Mouse (Mus musculus): ENCODE data around the gene Smpd3. TPM values are rescaled to one million over a fixed set of nuclear protein-coding genes. Genes with fewer than 3 reads are reported as not detected.

Smpd3 gene
- polyA plus RNA-seq, 1 experiment from 2014 or later: 2.5 TPM

GRCm38 (mm10) chr8:106332498-106332897 lies 5.3 kb downstream of the Smpd3 start:
- H3K9me3 ChIP-seq (replicated peaks): no peaks in the 10 kb centered on the region
- H3K36me3 ChIP-seq: no peaks in the 10 kb centered on the region
- WGBS: 75% methylated on average over 4 of the region's 4 CpGs
- H3K27ac ChIP-seq (ENCODE audit: poor library complexity, severe bottlenecking): no peak overlapping the region
- H3K27me3 ChIP-seq (replicated peaks): peaks cover 36% of the 10 kb centered on the region
- no peak overlapping the region for H3K4me3 ChIP-seq
- no peak for ATAC-seq (ENCODE audit: insufficient number of reproducible peaks, low FRiP score)
- no peak overlapping the region for H3K4me2 ChIP-seq
- H3K4me1 ChIP-seq (replicated peaks): 0 out of 2 replicates have a peak, but pooled peaks cover 5% of the 10 kb centered on the region
- no peak overlapping the region for H3K9ac ChIP-seq

GRCm38 (mm10) chr8:106326624-106327023 lies 11.2 kb downstream of the Smpd3 start:
- no peak overlapping the region for H3K9ac ChIP-seq
- no peaks in the 10 kb centered on the region for H3K9me3 ChIP-seq (replicated peaks)
- no peak overlapping the region for H3K27ac ChIP-seq (ENCODE audit: poor library complexity, severe bottlenecking)
- no peaks in the 10 kb centered on the region for H3K36me3 ChIP-seq
- no peak overlapping the region for H3K4me2 ChIP-seq
- H3K4me1 ChIP-seq (replicated peaks): no peaks in the 10 kb centered on the region
- H3K27me3 ChIP-seq (replicated peaks): no peaks in the 10 kb centered on the region
- 64% methylated on average over 4 of the region's 4 CpGs for WGBS
- H3K4me3 ChIP-seq: no peak overlapping the region
- no peak for ATAC-seq (ENCODE audit: insufficient number of reproducible peaks, low FRiP score)

GRCm38 (mm10) chr8:106321434-106321833 lies 16.4 kb downstream of the Smpd3 start:
- H3K9ac ChIP-seq: no peak overlapping the region
- 82% methylated on average over 7 of the region's 7 CpGs for WGBS
- H3K9me3 ChIP-seq (replicated peaks): no peaks in the 10 kb centered on the region
- no peaks in the 10 kb centered on the region for H3K4me1 ChIP-seq (replicated peaks)
- no peak overlapping the region for H3K27ac ChIP-seq (ENCODE audit: poor library complexity, severe bottlenecking)
- H3K4me3 ChIP-seq: no peak overlapping the region
- no peak for ATAC-seq (ENCODE audit: insufficient number of reproducible peaks, low FRiP score)
- no peak overlapping the region for H3K4me2 ChIP-seq
- H3K36me3 ChIP-seq: no peaks in the 10 kb centered on the region
- no peaks in the 10 kb centered on the region for H3K27me3 ChIP-seq (replicated peaks)

- no peaks in the 10 kb centered on the region for H3K4me1 ChIP-seq (replicated peaks)
- no peak for ATAC-seq (ENCODE audit: insufficient number of reproducible peaks, low FRiP score)
- H3K36me3 ChIP-seq: no peaks in the 10 kb centered on the region
- H3K9me3 ChIP-seq (replicated peaks): no peaks in the 10 kb centered on the region
- no peak overlapping the region for H3K4me3 ChIP-seq
- no peak overlapping the region for H3K9ac ChIP-seq
- H3K27me3 ChIP-seq (replicated peaks): no peaks in the 10 kb centered on the region
- no peak overlapping the region for H3K4me2 ChIP-seq
- 78% methylated on average over 6 of the region's 6 CpGs for WGBS
- H3K27ac ChIP-seq (ENCODE audit: poor library complexity, severe bottlenecking): no peak overlapping the region
Measured at GRCm38 (mm10) chr8:106320002-106320401, 17.8 kb downstream of the Smpd3 start.

- Histone ChIP-seq H3K36me3 (no peaks in the 10 kb centered on the region), H3K9ac (no peak overlapping the region), H3K4me1 (replicated peaks) (no peaks in the 10 kb centered on the region), H3K4me3 (no peak overlapping the region), H3K27ac (ENCODE audit: poor library complexity, severe bottlenecking) (no peak overlapping the region), H3K27me3 (replicated peaks) (no peaks in the 10 kb centered on the region), H3K9me3 (replicated peaks) (no peaks in the 10 kb centered on the region), H3K4me2 (no peak overlapping the region)
- no peak for ATAC-seq (ENCODE audit: insufficient number of reproducible peaks, low FRiP score)
- 72% methylated on average over 4 of the region's 4 CpGs for WGBS
Measured at GRCm38 (mm10) chr8:106317091-106317490, 20.7 kb downstream of the Smpd3 start.

- H3K27ac ChIP-seq (ENCODE audit: poor library complexity, severe bottlenecking): no peak overlapping the region
- WGBS: 70% methylated on average over 10 of the region's 10 CpGs
- no peaks in the 10 kb centered on the region for H3K36me3 ChIP-seq
- ATAC-seq (ENCODE audit: insufficient number of reproducible peaks, low FRiP score): no peak
- no peaks in the 10 kb centered on the region for H3K9me3 ChIP-seq (replicated peaks)
- H3K9ac ChIP-seq: no peak overlapping the region
- H3K4me1 ChIP-seq (replicated peaks): no peaks in the 10 kb centered on the region
- no peak overlapping the region for H3K4me2 ChIP-seq
- H3K27me3 ChIP-seq (replicated peaks): no peaks in the 10 kb centered on the region
- H3K4me3 ChIP-seq: no peak overlapping the region
Measured at GRCm38 (mm10) chr8:106316506-106316905, 21.3 kb downstream of the Smpd3 start.

GRCm38 (mm10) chr8:106315402-106316187 lies 22.2 kb downstream of the Smpd3 start:
- no peaks in the 10 kb centered on the region for H3K36me3 ChIP-seq
- no peaks in the 10 kb centered on the region for H3K4me1 ChIP-seq (replicated peaks)
- no peaks in the 10 kb centered on the region for H3K27me3 ChIP-seq (replicated peaks)
- no peak overlapping the region for H3K4me3 ChIP-seq
- H3K27ac ChIP-seq (ENCODE audit: poor library complexity, severe bottlenecking): no peak overlapping the region
- 75% methylated on average over 6 of the region's 6 CpGs for WGBS
- ATAC-seq (ENCODE audit: insufficient number of reproducible peaks, low FRiP score): no peak
- no peak overlapping the region for H3K9ac ChIP-seq
- H3K9me3 ChIP-seq (replicated peaks): no peaks in the 10 kb centered on the region
- no peak overlapping the region for H3K4me2 ChIP-seq

GRCm38 (mm10) chr8:106313799-106314198 lies 24.0 kb downstream of the Smpd3 start:
- no peak overlapping the region for H3K27ac ChIP-seq (ENCODE audit: poor library complexity, severe bottlenecking)
- no peak overlapping the region for H3K4me2 ChIP-seq
- H3K9ac ChIP-seq: no peak overlapping the region
- H3K27me3 ChIP-seq (replicated peaks): no peaks in the 10 kb centered on the region
- no peak for ATAC-seq (ENCODE audit: insufficient number of reproducible peaks, low FRiP score)
- 41% methylated on average over 2 of the region's 2 CpGs for WGBS
- no peak overlapping the region for H3K4me3 ChIP-seq
- no peaks in the 10 kb centered on the region for H3K9me3 ChIP-seq (replicated peaks)
- 0 out of 2 replicates have a peak, but pooled peaks cover 2% of the 10 kb centered on the region for H3K4me1 ChIP-seq (replicated peaks)
- H3K36me3 ChIP-seq: no peaks in the 10 kb centered on the region

GRCm38 (mm10) chr8:106313120-106313737 lies 24.6 kb downstream of the Smpd3 start:
- no peaks in the 10 kb centered on the region for H3K36me3 ChIP-seq
- no peak overlapping the region for H3K27ac ChIP-seq (ENCODE audit: poor library complexity, severe bottlenecking)
- 73% methylated on average over 6 of the region's 6 CpGs for WGBS
- H3K4me1 ChIP-seq (replicated peaks): 0 out of 2 replicates have a peak, but pooled peaks cover 6% of the 10 kb centered on the region
- H3K9ac ChIP-seq: no peak overlapping the region
- H3K4me3 ChIP-seq: no peak overlapping the region
- no peak overlapping the region for H3K4me2 ChIP-seq
- H3K9me3 ChIP-seq (replicated peaks): no peaks in the 10 kb centered on the region
- ATAC-seq (ENCODE audit: insufficient number of reproducible peaks, low FRiP score): no peak
- no peaks in the 10 kb centered on the region for H3K27me3 ChIP-seq (replicated peaks)

GRCm38 (mm10) chr8:106311967-106312366 lies 25.8 kb downstream of the Smpd3 start:
- no peak for ATAC-seq (ENCODE audit: insufficient number of reproducible peaks, low FRiP score)
- 98% methylated on average over 1 of the region's 1 CpGs for WGBS

GRCm38 (mm10) chr8:106310026-106310652 lies 27.6 kb downstream of the Smpd3 start:
- no peak overlapping the region for H3K4me3 ChIP-seq
- no peaks in the 10 kb centered on the region for H3K36me3 ChIP-seq
- H3K27me3 ChIP-seq (replicated peaks): no peaks in the 10 kb centered on the region
- no peaks in the 10 kb centered on the region for H3K9me3 ChIP-seq (replicated peaks)
- no peak overlapping the region for H3K27ac ChIP-seq (ENCODE audit: poor library complexity, severe bottlenecking)
- WGBS: 84% methylated on average over 5 of the region's 5 CpGs
- H3K9ac ChIP-seq: no peak overlapping the region
- H3K4me2 ChIP-seq: no peak overlapping the region
- ATAC-seq (ENCODE audit: insufficient number of reproducible peaks, low FRiP score): no peak
- H3K4me1 ChIP-seq (replicated peaks): peaks cover 9% of the 10 kb centered on the region; the same call in 1 of the 2 replicates

More at GRCm38 (mm10) chr8:106311967-106312366, 25.8 kb downstream of the Smpd3 start:
- Histone ChIP-seq H3K4me3 (no peak overlapping the region), H3K4me2 (no peak overlapping the region), H3K36me3 (no peaks in the 10 kb centered on the region), H3K4me1 (replicated peaks) (peaks cover 9% of the 10 kb centered on the region; the same call in 1 of the 2 replicates), H3K27ac (ENCODE audit: poor library complexity, severe bottlenecking) (no peak overlapping the region), H3K9ac (no peak overlapping the region), H3K9me3 (replicated peaks) (no peaks in the 10 kb centered on the region), H3K27me3 (replicated peaks) (no peaks in the 10 kb centered on the region)

Measured in heart, embryonic 12.5 days (tissue).